Mouse (Mus musculus) lung, embryonic 14.5 days (tissue): ENCODE results near the gene Gm1140. TPM values are rescaled to one million over a fixed set of nuclear protein-coding genes. Genes with fewer than 3 reads are reported as not detected.
"Not testable (repeated sequence)": the region's sequence is repeated elsewhere in the genome, so short reads cannot be mapped to it uniquely, and the experiment has no call there.

Experiments
- ATAC-seq: fragments of 200-750 bp; cut with Nextera tagmentation; 2 replicates; pipeline ENCODE4 v1.8.0; 2017; ENCODE audit warnings: mild to moderate bottlenecking, moderate TSS enrichment, moderate library complexity; ENCODE audit not compliant: insufficient read depth
- DNase-seq: peaks from one replicate; pipeline ENCODE4 v3.0.0-alpha.2; 2015
- H3K27ac ChIP-seq: fragments of 300-500 bp; sonication (generic); 2 replicates; pipeline ENCODE4 v1.5.1; 2014; ENCODE audit warnings: low read depth, mild to moderate bottlenecking, moderate library complexity
- H3K27me3 ChIP-seq: fragments of 300-500 bp; sonication (generic); 2 replicates; pipeline ENCODE4 v1.6.1; 2014; ENCODE audit warnings: low read length, control low read depth; ENCODE audit not compliant: insufficient read depth
- H3K36me3 ChIP-seq: fragments of 300-500 bp; sonication (generic); 2 replicates; pipeline ENCODE4 v1.6.1; 2014; ENCODE audit warnings: control low read depth; ENCODE audit not compliant: insufficient read depth
- H3K4me1 ChIP-seq: fragments of 300-500 bp; sonication (generic); 2 replicates; pipeline ENCODE4 v1.6.1; 2014; ENCODE audit warnings: antibody characterized with exemption, control low read depth; ENCODE audit not compliant: insufficient read depth
- H3K4me2 ChIP-seq: fragments of 300-500 bp; sonication (generic); 2 replicates; pipeline ENCODE4 v1.6.1; 2014; ENCODE audit warnings: mild to moderate bottlenecking
- H3K4me3 ChIP-seq: fragments of 300-500 bp; sonication (generic); 2 replicates; pipeline ENCODE4 v1.5.1; 2014; ENCODE audit warnings: low read depth, low read length
- H3K9ac ChIP-seq: fragments of 300-500 bp; sonication (generic); 2 replicates; pipeline ENCODE4 v1.6.1; 2014
- H3K9me3 ChIP-seq: fragments of 300-500 bp; sonication (generic); 2 replicates; pipeline ENCODE4 v1.6.1; 2016; ENCODE audit warnings: low read depth, low read length, control low read depth
- WGBS: fragments of 180-500 bp; shearing (Covaris S2); extraction: QIAGEN DNeasy Blood & Tissue Kit; methylation state at CpG from one replicate; pipeline ENCODE4 v1.1.7; 2014; 5-methylcytosine and 5-hydroxymethylcytosine counted together
- polyA plus RNA-seq: library from polyadenylated mRNA; unstranded; fragments of >200 nt; fragmentation: Nextera tagmentation; extraction: Ambion mirVana; gene quantifications from 2 replicates; pipeline ENCODE4 v1.2.1, GENCODE M21; 2014

Gm1140 gene
- polyA plus RNA-seq = not detected in 2 replicates

- H3K4me3 ChIP-seq, H3K36me3 ChIP-seq, H3K9ac ChIP-seq, H3K27me3 ChIP-seq, H3K4me2 ChIP-seq, H3K27ac ChIP-seq, DNase-seq, ATAC-seq, H3K9me3 ChIP-seq, H3K4me1 ChIP-seq: not testable (repeated sequence)
- WGBS = 82% methylated on average over 3 of the region's 11 CpGs
Observed at GRCm38 (mm10) chrX:67693462-67693861, at the start of gene Gm1140. Gm1140 (minus strand) TSS chrX:67693562.

- not testable (repeated sequence) for H3K36me3 ChIP-seq, H3K4me3 ChIP-seq, H3K4me2 ChIP-seq, ATAC-seq, H3K9ac ChIP-seq, H3K4me1 ChIP-seq, H3K27me3 ChIP-seq, H3K9me3 ChIP-seq, DNase-seq, H3K27ac ChIP-seq
- no CpG with 5 or more reads among the region's 10 CpGs for WGBS
Observed at GRCm38 (mm10) chrX:67695398-67695797, 2.0 kb upstream of the Gm1140 start, which contains the start of gene Gm14692. Gm14692 (plus strand) TSS chrX:67695698.

Other genes starting within 250 kb of the Gm1140 start
- gene Gm14692, start 2.1 kb upstream of the Gm1140 start, polyA plus RNA-seq = not detected in 2 replicates
- gene 4933436I01Rik, start 227.9 kb upstream of the Gm1140 start, polyA plus RNA-seq = not detected in 2 replicates